Mouse (Mus musculus): ENCODE measurements around the gene Cyp4b1. TPM values are rescaled to one million over a fixed set of nuclear protein-coding genes. Genes with fewer than 3 reads are reported as not detected.
"Not testable (repeated sequence)": the region's sequence is repeated elsewhere in the genome, so short reads cannot be mapped to it uniquely, and the experiment has no call there.

Cyp4b1 gene
- polyA plus RNA-seq, 1 experiment from 2014 or later, result 0.99 TPM

DNA sequence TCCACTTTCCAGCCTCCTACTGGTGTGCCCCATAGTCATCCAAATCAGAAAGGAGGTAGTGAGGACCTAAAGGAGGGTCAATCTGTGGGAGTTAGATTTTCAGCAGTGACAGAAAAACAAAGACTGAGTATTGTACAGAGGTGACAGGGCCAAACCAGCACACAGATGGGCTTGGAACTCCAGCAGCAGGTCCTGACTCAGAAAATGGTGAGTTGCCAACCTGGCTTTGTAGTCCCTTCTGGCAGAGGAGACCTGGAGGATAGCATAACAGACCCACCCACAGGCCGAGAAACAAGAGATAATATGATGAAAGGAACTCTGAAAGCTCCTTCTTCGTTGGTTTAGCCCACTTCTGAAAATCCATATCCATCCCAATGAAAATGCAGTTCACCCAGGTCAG is 1.2 kb upstream of the Cyp4b1 start:
- Histone ChIP-seq H3K9me3 (ENCODE audit: control insufficient read depth, low read length) (no peaks in the 10 kb centered on the region), H3K27me3 (ENCODE audit: control insufficient read depth, insufficient read depth, low read length) (no peaks in the 10 kb centered on the region), H3K4me3 (replicated peaks; ENCODE audit: low read length) (no peak overlapping the region), H3K36me3 (replicated peaks; ENCODE audit: control insufficient read depth, insufficient read depth) (no peaks in the 10 kb centered on the region), H3K4me2 (replicated peaks) (no peak overlapping the region), H3K27ac (no peak overlapping the region), H3K4me1 (replicated peaks; ENCODE audit: control insufficient read depth, insufficient read depth, low read length) (no peaks in the 10 kb centered on the region), H3K9ac (no peak overlapping the region)
- WGBS, result 76% methylated on average over 2 of the region's 2 CpGs
- DNase-seq (ENCODE audit: low spot score), result no peak
- no peak for ATAC-seq (ENCODE audit: low FRiP score)

GRCm38 (mm10) chr4:115645371-115645770 is 2.2 kb downstream of the Cyp4b1 start:
- Histone ChIP-seq H3K4me2 (replicated peaks) (no peak overlapping the region), H3K4me1 (replicated peaks; ENCODE audit: control insufficient read depth, insufficient read depth, low read length) (no peaks in the 10 kb centered on the region), H3K36me3 (replicated peaks; ENCODE audit: control insufficient read depth, insufficient read depth) (no peaks in the 10 kb centered on the region), H3K27ac (no peak overlapping the region), H3K27me3 (ENCODE audit: control insufficient read depth, insufficient read depth, low read length) (no peaks in the 10 kb centered on the region), H3K4me3 (replicated peaks; ENCODE audit: low read length) (no peak overlapping the region), H3K9ac (no peak overlapping the region), H3K9me3 (ENCODE audit: control insufficient read depth, low read length) (no peaks in the 10 kb centered on the region)
- no peak for DNase-seq (ENCODE audit: low spot score)
- no peak for ATAC-seq (ENCODE audit: low FRiP score)

- no peaks in the 10 kb centered on the region for H3K36me3 ChIP-seq (replicated peaks; ENCODE audit: control insufficient read depth, insufficient read depth)
- H3K9me3 ChIP-seq (ENCODE audit: control insufficient read depth, low read length), result no peaks in the 10 kb centered on the region
- 71% methylated on average over 5 of the region's 5 CpGs for WGBS
- H3K27ac ChIP-seq, result no peak overlapping the region
- H3K4me3 ChIP-seq (replicated peaks; ENCODE audit: low read length), result no peak overlapping the region
- ATAC-seq (ENCODE audit: low FRiP score) (no peak), DNase-seq (ENCODE audit: low spot score) (no peak)
- H3K27me3 ChIP-seq (ENCODE audit: control insufficient read depth, insufficient read depth, low read length), result no peaks in the 10 kb centered on the region
- no peak overlapping the region for H3K9ac ChIP-seq
- no peaks in the 10 kb centered on the region for H3K4me1 ChIP-seq (replicated peaks; ENCODE audit: control insufficient read depth, insufficient read depth, low read length)
- no peak overlapping the region for H3K4me2 ChIP-seq (replicated peaks)
Observed at GRCm38 (mm10) chr4:115642967-115643754, 4.4 kb downstream of the Cyp4b1 start.

DNA sequence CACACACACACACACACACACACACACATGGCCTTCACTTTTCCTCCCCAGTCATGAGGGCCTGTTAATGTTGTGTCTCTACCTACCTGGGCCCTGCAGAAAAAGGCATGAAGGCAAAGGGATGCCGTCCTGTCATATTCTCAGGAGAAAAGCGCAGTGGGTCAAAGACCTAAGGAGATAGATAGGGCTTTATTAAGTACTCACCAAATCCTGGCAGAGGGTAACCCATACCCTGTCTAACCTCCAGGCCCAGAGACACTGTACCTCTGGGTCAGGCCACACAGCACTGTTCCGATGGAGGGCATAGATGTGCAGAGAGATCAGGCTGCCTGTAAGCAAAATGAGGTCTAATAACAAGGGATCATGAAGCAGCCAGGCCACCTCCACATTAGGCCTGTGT is 22.0 kb downstream of the Cyp4b1 start:
- H3K27ac ChIP-seq; H3K36me3 ChIP-seq (replicated peaks; ENCODE audit: control insufficient read depth, insufficient read depth); H3K9ac ChIP-seq; ATAC-seq (ENCODE audit: low FRiP score); H3K27me3 ChIP-seq (ENCODE audit: control insufficient read depth, insufficient read depth, low read length); H3K4me3 ChIP-seq (replicated peaks; ENCODE audit: low read length); H3K4me2 ChIP-seq (replicated peaks); H3K9me3 ChIP-seq (ENCODE audit: control insufficient read depth, low read length); DNase-seq (ENCODE audit: low spot score); H3K4me1 ChIP-seq (replicated peaks; ENCODE audit: control insufficient read depth, insufficient read depth, low read length): not testable (repeated sequence)
- WGBS, result 93% methylated on average over 3 of the region's 3 CpGs

DNA sequence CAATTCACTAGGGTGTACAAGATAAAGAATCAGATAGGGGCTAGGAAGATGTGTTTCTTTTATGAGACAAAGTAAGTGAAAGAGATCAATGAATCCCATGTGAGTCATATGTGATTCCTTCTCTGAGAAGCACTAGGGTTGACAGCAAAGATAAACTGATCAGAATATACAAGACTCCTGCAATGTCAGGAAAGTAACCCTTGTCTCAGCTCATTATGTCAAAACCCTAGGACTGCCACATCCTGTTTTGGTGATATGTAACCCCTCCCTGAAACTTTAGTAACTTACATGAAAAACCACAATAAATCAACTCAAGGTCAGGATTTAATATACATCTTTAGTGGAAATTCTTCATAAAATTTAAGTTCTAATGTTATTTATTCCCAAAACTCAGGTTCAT is 33.5 kb downstream of the Cyp4b1 start:
- no peak overlapping the region for H3K4me2 ChIP-seq (replicated peaks)
- H3K4me3 ChIP-seq (replicated peaks; ENCODE audit: low read length), result no peak overlapping the region
- ATAC-seq (ENCODE audit: low FRiP score), result no peak
- no peak for DNase-seq (ENCODE audit: low spot score)
- no peaks in the 10 kb centered on the region for H3K4me1 ChIP-seq (replicated peaks; ENCODE audit: control insufficient read depth, insufficient read depth, low read length)
- no peak overlapping the region for H3K27ac ChIP-seq
- no peaks in the 10 kb centered on the region for H3K9me3 ChIP-seq (ENCODE audit: control insufficient read depth, low read length)
- H3K36me3 ChIP-seq (replicated peaks; ENCODE audit: control insufficient read depth, insufficient read depth), result no peaks in the 10 kb centered on the region
- H3K27me3 ChIP-seq (ENCODE audit: control insufficient read depth, insufficient read depth, low read length), result no peaks in the 10 kb centered on the region
- H3K9ac ChIP-seq, result no peak overlapping the region

DNA sequence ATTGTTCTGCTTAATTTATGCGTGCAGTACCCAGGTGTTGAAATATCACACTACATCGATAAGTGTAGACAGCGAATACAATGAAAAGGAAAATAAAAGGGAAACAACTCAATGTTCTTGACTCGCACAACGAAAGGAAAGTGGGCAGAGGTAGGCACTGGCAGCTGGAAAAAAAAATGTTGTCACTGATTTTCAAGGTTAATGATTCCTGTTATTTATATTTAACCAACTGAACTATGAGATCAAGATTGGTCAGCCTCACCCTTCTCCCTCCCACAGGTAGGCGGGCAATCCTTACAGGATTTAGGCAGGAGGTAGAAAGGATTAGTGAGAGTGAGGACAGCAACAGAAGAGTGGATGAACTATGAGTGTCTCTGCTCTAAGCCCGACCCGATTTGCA is 46.9 kb downstream of the Cyp4b1 start, which contains the start of gene Cyp4a32:
Gene Cyp4a32 (plus strand): TSS at position 359 of the 400 bp plus-strand sequence.
- H3K27ac ChIP-seq; DNase-seq (ENCODE audit: low spot score); H3K9ac ChIP-seq; H3K4me1 ChIP-seq (replicated peaks; ENCODE audit: control insufficient read depth, insufficient read depth, low read length); H3K36me3 ChIP-seq (replicated peaks; ENCODE audit: control insufficient read depth, insufficient read depth); H3K4me3 ChIP-seq (replicated peaks; ENCODE audit: low read length); H3K27me3 ChIP-seq (ENCODE audit: control insufficient read depth, insufficient read depth, low read length); H3K9me3 ChIP-seq (ENCODE audit: control insufficient read depth, low read length); H3K4me2 ChIP-seq (replicated peaks); ATAC-seq (ENCODE audit: low FRiP score): not testable (repeated sequence)
- WGBS, result 92% methylated on average over 8 of the region's 8 CpGs

GRCm38 (mm10) chr4:115596824-115597336 is 50.6 kb downstream of the Cyp4b1 start:
- ATAC-seq (ENCODE audit: low FRiP score), result no peak
- H3K9ac ChIP-seq, result no peak overlapping the region
- DNase-seq (ENCODE audit: low spot score), result no peak
- WGBS, result 88% methylated on average over 2 of the region's 2 CpGs
- no peaks in the 10 kb centered on the region for H3K36me3 ChIP-seq (replicated peaks; ENCODE audit: control insufficient read depth, insufficient read depth)
- H3K27me3 ChIP-seq (ENCODE audit: control insufficient read depth, insufficient read depth, low read length), result no peaks in the 10 kb centered on the region
- H3K4me2 ChIP-seq (replicated peaks), result no peak overlapping the region
- no peak overlapping the region for H3K4me3 ChIP-seq (replicated peaks; ENCODE audit: low read length)
- H3K4me1 ChIP-seq (replicated peaks; ENCODE audit: control insufficient read depth, insufficient read depth, low read length), result no peaks in the 10 kb centered on the region
- no peaks in the 10 kb centered on the region for H3K9me3 ChIP-seq (ENCODE audit: control insufficient read depth, low read length)
- no peak overlapping the region for H3K27ac ChIP-seq

DNA sequence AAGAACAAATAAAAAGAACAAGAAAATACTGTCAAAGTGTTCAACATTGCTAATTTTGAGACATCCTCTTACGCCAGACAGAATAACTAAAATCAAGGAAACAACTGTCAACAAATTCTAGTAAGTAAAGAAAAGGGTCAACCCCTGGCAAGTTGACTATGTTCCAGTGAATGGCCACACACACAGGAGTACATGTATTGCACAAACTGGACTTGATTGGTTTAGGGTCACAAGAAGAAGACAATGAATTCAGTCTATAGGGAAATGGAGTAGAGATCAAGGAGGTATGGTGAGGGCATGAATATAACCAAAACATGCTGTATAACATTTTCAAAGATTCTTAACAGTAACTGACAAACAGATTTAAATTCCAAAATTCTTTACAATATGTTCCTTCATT is 51.2 kb downstream of the Cyp4b1 start:
- 94% methylated on average over 1 of the region's 1 CpGs for WGBS

GRCm38 (mm10) chr4:115583036-115583435 is 64.5 kb downstream of the Cyp4b1 start:
- no peak for ATAC-seq (ENCODE audit: low FRiP score)
- H3K4me1 ChIP-seq (replicated peaks; ENCODE audit: control insufficient read depth, insufficient read depth, low read length), result no peaks in the 10 kb centered on the region
- H3K27ac ChIP-seq, result no peak overlapping the region

More for the DNA sequence above, 51.2 kb downstream of the Cyp4b1 start:
- Histone ChIP-seq H3K4me3 (replicated peaks; ENCODE audit: low read length) (no peak overlapping the region), H3K36me3 (replicated peaks; ENCODE audit: control insufficient read depth, insufficient read depth) (no peaks in the 10 kb centered on the region), H3K27me3 (ENCODE audit: control insufficient read depth, insufficient read depth, low read length) (no peaks in the 10 kb centered on the region), H3K4me1 (replicated peaks; ENCODE audit: control insufficient read depth, insufficient read depth, low read length) (no peaks in the 10 kb centered on the region), H3K9ac (no peak overlapping the region), H3K4me2 (replicated peaks) (no peak overlapping the region), H3K27ac (no peak overlapping the region), H3K9me3 (ENCODE audit: control insufficient read depth, low read length) (no peaks in the 10 kb centered on the region)
- no peak for ATAC-seq (ENCODE audit: low FRiP score)
- no peak for DNase-seq (ENCODE audit: low spot score)

More at GRCm38 (mm10) chr4:115583036-115583435, 64.5 kb downstream of the Cyp4b1 start:
- Histone ChIP-seq H3K36me3 (replicated peaks; ENCODE audit: control insufficient read depth, insufficient read depth) (no peaks in the 10 kb centered on the region), H3K9me3 (ENCODE audit: control insufficient read depth, low read length) (no peaks in the 10 kb centered on the region), H3K27me3 (ENCODE audit: control insufficient read depth, insufficient read depth, low read length) (no peaks in the 10 kb centered on the region), H3K4me2 (replicated peaks) (no peak overlapping the region), H3K9ac (no peak overlapping the region), H3K4me3 (replicated peaks; ENCODE audit: low read length) (no peak overlapping the region)
- DNase-seq (ENCODE audit: low spot score), result no peak
